Mouse (Mus musculus) heart, postnatal 0 days (tissue): ENCODE results near the gene Wdr5.

ENCODE experiments used
- CTCF ChIP-seq: IDR thresholded peaks from 2 replicates; pipeline ENCODE4 v1.5.1; 2016; ENCODE audit warnings: antibody characterized with exemption, control low read depth, low read depth
- EP300 ChIP-seq: IDR thresholded peaks from 2 replicates; pipeline ENCODE4 v1.6.1; 2016; ENCODE audit warnings: antibody characterized with exemption, low read depth

GRCm38 (mm10) chr2:27518283-27518682 is 3.3 kb downstream of the Wdr5 start:
- TF ChIP-seq CTCF, result peak; percentile 28; the same call in 1 of the 2 replicates
- TF ChIP-seq EP300, result no peak
